Mouse (Mus musculus): ENCODE measurements at regions not wholly inside any gene's neighbourhood (a gene's known extent, or its start where the extent isn't known, plus 50 kb on each side); places are given as distances from the start of the nearest gene placed in this dataset.

- TF ChIP-seq HCFC1 (IDR thresholded peaks at IDR 0.05; ENCODE audit: low read depth, low read length) (no peak), CTCF (IDR thresholded peaks at IDR 0.05 in 2 of 3, conservative IDR thresholded peaks at IDR 0.05 in 1 of 3; ENCODE audit: control insufficient read depth in 1 of 3, insufficient read depth in 1 of 3, low read depth in 2 of 3, low read length in 3 of 3, poor library complexity in 1 of 3, severe bottlenecking in 1 of 3) (no peak), SMC3 (IDR thresholded peaks at IDR 0.05; ENCODE audit: low read depth, low read length) (no peak), POLR2A (IDR thresholded peaks at IDR 0.05; ENCODE audit: control insufficient read depth in 1 of 2, insufficient read depth in 1 of 2, low read depth in 1 of 2, low read length in 2 of 2, poor library complexity in 1 of 2) (no peak), TAL1 (IDR thresholded peaks at IDR 0.05; ENCODE audit: low read length) (no peak), USF1 (IDR thresholded peaks at IDR 0.05; ENCODE audit: low read depth, low read length) (no peak)
These were observed 61.7 kb downstream of the Thnsl1 start for GRCm38 (mm10) chr2:21267149-21267761.
